Mouse (Mus musculus) thymus, adult 2 months (tissue): ENCODE data around the gene Btbd6. TPM values are rescaled to one million over a fixed set of nuclear protein-coding genes. Genes with fewer than 3 reads are reported as not detected.

Experiments used
- DNase-seq: peaks from one replicate; pipeline ENCODE4 v3.0.0; 2021
- H3K27ac ChIP-seq: fragments of 200-500 bp; 2 replicates; pipeline ENCODE4 v1.5.1; 2012; ENCODE audit warnings: low read length, control low read depth; ENCODE audit not compliant: control insufficient read depth, insufficient read depth
- H3K27me3 ChIP-seq: fragments of 200-500 bp; 2 replicates; pipeline ENCODE4 v1.6.1; 2012; ENCODE audit warnings: mild to moderate bottlenecking, low read length, moderate library complexity, mixed read lengths; ENCODE audit not compliant: control insufficient read depth, insufficient read depth
- H3K36me3 ChIP-seq: fragments of 200-500 bp; 2 replicates; pipeline ENCODE4 v1.6.1; 2012; ENCODE audit warnings: mild to moderate bottlenecking, low read length, moderate library complexity; ENCODE audit not compliant: control insufficient read depth, insufficient read depth
- H3K4me1 ChIP-seq: fragments of 200-500 bp; replicated peaks from 2 replicates; pipeline ENCODE4 v1.6.1; 2012; ENCODE audit warnings: low read length; ENCODE audit not compliant: control insufficient read depth, insufficient read depth
- H3K4me3 ChIP-seq: fragments of 200-500 bp; 2 replicates; pipeline ENCODE4 v1.5.1; 2012; ENCODE audit warnings: mild to moderate bottlenecking, low read length, control low read depth, moderate library complexity; ENCODE audit not compliant: control insufficient read depth, insufficient read depth
- CTCF ChIP-seq: fragments of 200-500 bp; IDR thresholded peaks from 2 replicates; pipeline ENCODE4 v1.5.1; 2012; ENCODE audit warnings: mild to moderate bottlenecking, control low read depth, low read length, moderate library complexity, borderline replicate concordance; ENCODE audit not compliant: control insufficient read depth, poor library complexity, insufficient read depth; ENCODE audit errors: extremely low read depth
- POLR2A ChIP-seq: fragments of 200-500 bp; IDR thresholded peaks from 2 replicates; pipeline ENCODE4 v1.6.1; 2012; ENCODE audit warnings: mild to moderate bottlenecking, low read length, control low read depth, moderate library complexity; ENCODE audit not compliant: control insufficient read depth, poor library complexity, insufficient read depth; ENCODE audit errors: extremely low read depth
- WGBS: fragments of 180-500 bp; shearing (Covaris S2); methylation state at CpG from one replicate; pipeline ENCODE4 v1.1.7; 2018; 5-methylcytosine and 5-hydroxymethylcytosine counted together
- polyA plus RNA-seq: library from polyadenylated mRNA; depleted of rRNA; stranded (reverse); fragments of >200 nt; gene quantifications from 2 replicates; pipeline ENCODE4 v1.2.3, GENCODE M21; 2012; rRNA removed

Btbd6 gene
- polyA plus RNA-seq = 69.7 and 87.6 TPM in 2 replicates

- TF ChIP-seq POLR2A = peak; percentile 51; the same call in 1 of the 2 replicates
- peak; percentile 95 for TF ChIP-seq CTCF
- H3K36me3 ChIP-seq = peaks cover 34% of the 10 kb centered on the region
- peak within 1 kb of the TSS; percentile 77 for H3K4me3 ChIP-seq
- under 1% methylated on average over 80 of the region's 80 CpGs for WGBS
- peaks cover 9% of the 10 kb centered on the region for H3K4me1 ChIP-seq
- H3K27ac ChIP-seq = no peak within 1 kb of the TSS
- DNase-seq = peak; percentile 92
- H3K27me3 ChIP-seq = no peaks in the 10 kb centered on the region
These were observed at the start of gene Btbd6 for GRCm38 (mm10) chr12:112976371-112977073. Gene Btbd6 (plus strand): TSS chr12:112976482.

GRCm38 (mm10) chr12:112927265-112927664, 49.0 kb upstream of the Btbd6 start:
- peaks cover 18% of the 10 kb centered on the region for H3K4me1 ChIP-seq
- no peak for DNase-seq
- 91% methylated on average over 14 of the region's 14 CpGs for WGBS
- TF ChIP-seq CTCF = no peak
- no peak for TF ChIP-seq POLR2A
- no peak overlapping the region for H3K27ac ChIP-seq
- no peak overlapping the region for H3K4me3 ChIP-seq
- H3K36me3 ChIP-seq = no peaks in the 10 kb centered on the region
- peaks cover 14% of the 10 kb centered on the region; the same call in 1 of the 2 replicates for H3K27me3 ChIP-seq

- no peak for DNase-seq
- H3K4me3 ChIP-seq = peak overlapping the region; percentile 51
- H3K27ac ChIP-seq = no peak overlapping the region
- TF ChIP-seq CTCF = peak; percentile 67; the same call in 1 of the 2 replicates
- no peak for TF ChIP-seq POLR2A
- peaks cover 14% of the 10 kb centered on the region; the same call in 1 of the 2 replicates for H3K27me3 ChIP-seq
- no peaks in the 10 kb centered on the region for H3K36me3 ChIP-seq
- H3K4me1 ChIP-seq = peaks cover 18% of the 10 kb centered on the region
- WGBS = 4% methylated on average over 105 of the region's 124 CpGs
These were observed 47.7 kb upstream of the Btbd6 start for GRCm38 (mm10) chr12:112928401-112929241.

GRCm38 (mm10) chr12:112929562-112930352, 46.5 kb upstream of the Btbd6 start, which contains the start of gene Jag2:
Gene Jag2 (minus strand): TSS chr12:112929776.
- H3K27ac ChIP-seq = no peak within 1 kb of the TSS

GRCm38 (mm10) chr12:112932647-112933046, 43.6 kb upstream of the Btbd6 start:
- TF ChIP-seq CTCF (no peak), POLR2A (no peak)
- 87% methylated on average over 7 of the region's 7 CpGs for WGBS
- DNase-seq = no peak

More at GRCm38 (mm10) chr12:112929562-112930352, 46.5 kb upstream of the Btbd6 start, which contains the start of gene Jag2:
- TF ChIP-seq CTCF (peak; percentile 58; the same call in 1 of the 2 replicates), POLR2A (no peak)
- peaks cover 18% of the 10 kb centered on the region for H3K4me1 ChIP-seq
- 13% methylated on average over 85 of the region's 85 CpGs for WGBS
- H3K27me3 ChIP-seq = peaks cover 14% of the 10 kb centered on the region; the same call in 1 of the 2 replicates
- H3K36me3 ChIP-seq = no peaks in the 10 kb centered on the region
- H3K4me3 ChIP-seq = peak within 1 kb of the TSS; percentile 51
- peak; percentile 43 for DNase-seq

More at GRCm38 (mm10) chr12:112932647-112933046, 43.6 kb upstream of the Btbd6 start:
- Histone ChIP-seq H3K36me3 (no peaks in the 10 kb centered on the region), H3K27me3 (peaks cover 14% of the 10 kb centered on the region; the same call in 1 of the 2 replicates), H3K4me1 (peaks cover 15% of the 10 kb centered on the region), H3K4me3 (no peak overlapping the region), H3K27ac (no peak overlapping the region)
